Mouse (Mus musculus): ENCODE results near the gene Pdxdc1.
"Not testable (repeated sequence)": the region's sequence is repeated elsewhere in the genome, so short reads cannot be mapped to it uniquely, and the experiment has no call there.

The Pdxdc1 gene

GRCm38 (mm10) chr16:13902888-13903483, at the start of gene Pdxdc1, which contains the start of gene Mpv17l:
Pdxdc1 (minus strand) TSS chr16:13903131.
Mpv17l (plus strand) TSS chr16:13903161.
- peak; percentile 93 for DNase-seq (ENCODE audit: low read depth, low spot score)

GRCm38 (mm10) chr16:13951245-13951644, 48.3 kb upstream of the Pdxdc1 start:
- no peak for DNase-seq (ENCODE audit: low read depth, low spot score)

DNA sequence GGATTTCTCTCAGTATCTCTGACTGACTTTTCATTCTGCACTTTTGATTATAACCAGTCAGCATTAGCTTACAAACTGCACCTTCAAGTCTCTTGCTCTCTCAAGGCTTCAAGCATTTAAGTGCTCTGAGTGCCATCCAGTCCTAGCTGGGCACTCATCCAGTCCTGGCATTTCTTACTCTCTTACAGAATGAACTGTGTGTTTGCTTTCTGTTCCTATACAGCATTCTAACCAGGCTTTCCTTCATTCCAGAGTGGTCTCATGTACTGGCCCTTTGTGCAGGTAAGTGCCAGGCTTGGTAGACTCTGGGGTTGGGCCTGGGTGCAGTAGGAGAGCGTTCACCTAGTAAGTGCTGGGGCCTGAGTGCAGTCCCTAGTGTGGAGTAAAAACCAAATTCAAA, 43.4 kb upstream of the Pdxdc1 start:
- DNase-seq (ENCODE audit: low read depth, low spot score) = no peak

DNA sequence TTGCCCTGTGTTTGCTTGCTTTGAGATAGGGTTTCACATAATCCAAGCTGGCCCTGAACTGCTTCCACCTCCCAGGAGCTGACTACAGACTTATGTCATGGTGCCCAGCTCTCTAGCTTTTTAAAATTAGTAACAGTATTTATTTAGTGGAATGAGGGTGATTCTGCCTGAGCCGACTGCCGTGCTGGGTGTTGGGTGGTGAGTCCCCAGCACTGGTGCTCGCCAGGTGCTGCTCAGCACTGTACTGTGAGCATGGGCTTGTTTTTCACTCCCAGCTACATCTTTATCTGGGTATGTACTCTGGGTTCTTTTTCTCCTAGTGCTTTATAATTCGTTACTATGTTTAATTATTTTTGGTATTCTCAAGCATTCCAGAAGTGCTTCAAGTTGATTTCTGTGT, 42.2 kb upstream of the Pdxdc1 start:
- no peak for DNase-seq (ENCODE audit: low read depth, low spot score)

GRCm38 (mm10) chr16:13944752-13945151, 41.8 kb upstream of the Pdxdc1 start:
- no peak for DNase-seq (ENCODE audit: low read depth, low spot score)

- no peak for DNase-seq (ENCODE audit: low read depth, low spot score)
These were observed 41.2 kb upstream of the Pdxdc1 start for GRCm38 (mm10) chr16:13944178-13944577.

DNA sequence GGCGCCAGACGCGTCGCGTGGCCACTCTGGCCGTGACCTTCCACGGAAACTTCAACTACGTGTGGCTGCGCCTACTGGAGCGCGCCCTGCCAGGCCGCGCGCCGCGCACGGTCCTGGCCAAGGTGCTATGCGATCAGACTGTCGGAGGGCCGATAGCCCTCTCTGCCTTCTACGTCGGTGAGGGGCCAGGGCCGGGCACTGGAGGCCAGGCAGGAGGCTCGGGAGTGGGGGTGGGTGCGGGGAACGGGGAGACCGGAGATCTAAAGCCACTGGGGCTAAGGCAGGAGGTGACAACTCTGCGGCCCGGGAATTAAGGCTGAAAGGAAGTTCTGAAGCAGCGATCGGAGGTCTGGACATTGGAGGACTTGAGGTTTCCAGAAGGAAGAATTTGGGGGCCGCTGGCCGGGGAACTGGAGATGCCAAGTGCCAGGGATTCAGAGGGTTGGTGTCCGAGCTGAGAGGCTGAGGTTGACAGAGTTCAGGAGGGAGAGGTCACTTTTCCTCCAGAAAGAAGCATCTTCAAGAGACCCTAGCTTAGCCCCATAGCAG, 38.0 kb upstream of the Pdxdc1 start:
- DNase-seq (ENCODE audit: low read depth, low spot score) = no peak

GRCm38 (mm10) chr16:13940139-13940846, 37.4 kb upstream of the Pdxdc1 start:
- DNase-seq (ENCODE audit: low read depth, low spot score) = peak; percentile 46

GRCm38 (mm10) chr16:13927456-13928075, 24.6 kb upstream of the Pdxdc1 start:
- DNase-seq (ENCODE audit: low read depth, low spot score) = no peak

- not testable (repeated sequence) for DNase-seq (ENCODE audit: low read depth, low spot score)
These were observed 20.0 kb upstream of the Pdxdc1 start for GRCm38 (mm10) chr16:13922966-13923365.

GRCm38 (mm10) chr16:13922499-13922898, 19.6 kb upstream of the Pdxdc1 start:
- not testable (repeated sequence) for DNase-seq (ENCODE audit: low read depth, low spot score)

DNA sequence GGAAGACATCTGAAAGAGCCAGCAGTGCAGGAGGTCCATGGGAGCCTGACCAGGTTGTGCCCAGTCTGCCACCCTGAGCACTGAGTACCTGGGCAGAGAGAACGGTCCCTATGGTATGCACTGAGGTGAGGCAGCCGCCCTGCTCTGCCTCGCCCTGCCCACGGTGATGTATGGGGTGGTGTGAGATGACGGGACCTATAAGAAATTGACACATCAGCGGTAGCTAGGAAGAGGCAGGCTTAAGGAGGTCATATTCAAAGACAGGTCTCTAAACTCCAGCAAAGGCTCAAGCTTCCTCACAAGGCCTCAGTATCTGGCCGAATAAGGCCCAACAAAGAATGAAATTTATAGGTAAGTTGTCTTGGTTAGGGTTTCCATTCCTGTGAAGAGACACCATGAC, 18.9 kb upstream of the Pdxdc1 start:
- DNase-seq (ENCODE audit: low read depth, low spot score) = no peak

DNA sequence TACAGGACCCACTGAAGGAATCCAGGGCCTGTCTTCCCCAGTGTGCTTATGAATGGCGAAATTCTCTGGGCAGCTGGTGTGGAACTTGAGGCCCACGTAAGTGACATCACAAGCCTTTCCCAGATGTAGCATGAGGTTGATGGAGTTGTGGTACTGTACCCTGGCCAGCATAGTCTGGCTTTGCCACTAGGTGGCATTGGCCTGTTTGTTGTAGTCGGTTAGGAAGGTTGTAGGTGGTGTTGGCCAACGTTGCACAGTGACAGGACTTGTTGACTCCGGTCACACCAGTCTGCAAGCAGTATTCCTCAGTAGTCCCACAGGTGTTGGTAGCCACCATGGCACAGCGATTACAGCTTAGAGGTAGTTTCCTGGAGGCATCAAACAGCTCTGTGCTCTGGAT, 18.1 kb upstream of the Pdxdc1 start:
- no peak for DNase-seq (ENCODE audit: low read depth, low spot score)

- DNase-seq (ENCODE audit: low read depth, low spot score) = no peak
These were observed 17.2 kb upstream of the Pdxdc1 start for GRCm38 (mm10) chr16:13920093-13920492.

DNA sequence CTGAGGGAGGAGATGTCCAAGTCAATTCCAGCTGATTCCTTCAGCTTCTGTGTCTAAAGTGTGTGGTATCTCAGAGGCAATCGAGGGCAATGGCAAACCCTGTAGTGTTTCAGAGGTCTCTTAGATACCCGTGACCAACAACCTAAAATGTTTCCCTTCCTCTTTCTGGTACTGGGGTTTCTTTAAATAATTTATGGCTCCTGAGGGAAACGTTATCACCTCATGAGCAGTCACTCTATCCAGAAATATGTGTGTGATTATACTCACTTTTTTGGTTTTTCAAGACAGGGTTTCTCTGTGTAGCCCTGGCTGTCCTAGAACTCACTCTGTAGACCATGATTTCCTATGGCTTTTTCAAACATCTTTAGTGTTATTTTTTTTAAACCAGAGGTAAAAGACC, 4.4 kb upstream of the Pdxdc1 start:
- DNase-seq (ENCODE audit: low read depth, low spot score) = no peak

DNA sequence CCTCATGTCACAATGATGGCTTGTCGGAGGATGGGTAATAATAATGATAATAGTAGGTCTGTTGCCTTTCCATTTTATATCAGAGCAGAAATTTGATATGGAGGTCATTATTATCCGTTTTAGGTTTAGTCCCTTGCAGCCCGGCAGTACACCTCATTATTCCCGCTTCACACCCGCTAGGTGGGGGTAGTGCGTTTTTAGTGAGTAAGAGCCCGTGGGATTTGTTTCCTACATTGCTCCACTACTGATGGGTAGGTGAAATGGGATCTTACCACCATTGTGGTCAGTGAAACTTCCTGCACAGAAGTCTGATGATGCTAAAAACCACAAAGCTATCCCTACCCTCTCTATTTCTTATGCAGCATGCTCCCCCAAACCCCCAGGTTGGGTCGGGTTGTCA, 557 bp upstream of the Pdxdc1 start:
- DNase-seq (ENCODE audit: low read depth, low spot score) = peak; percentile 78

GRCm38 (mm10) chr16:13902397-13902831, 517 bp downstream of the Pdxdc1 start:
- DNase-seq (ENCODE audit: low read depth, low spot score) = no peak

GRCm38 (mm10) chr16:13898981-13899380, 4.0 kb downstream of the Pdxdc1 start:
- no peak for DNase-seq (ENCODE audit: low read depth, low spot score)

DNA sequence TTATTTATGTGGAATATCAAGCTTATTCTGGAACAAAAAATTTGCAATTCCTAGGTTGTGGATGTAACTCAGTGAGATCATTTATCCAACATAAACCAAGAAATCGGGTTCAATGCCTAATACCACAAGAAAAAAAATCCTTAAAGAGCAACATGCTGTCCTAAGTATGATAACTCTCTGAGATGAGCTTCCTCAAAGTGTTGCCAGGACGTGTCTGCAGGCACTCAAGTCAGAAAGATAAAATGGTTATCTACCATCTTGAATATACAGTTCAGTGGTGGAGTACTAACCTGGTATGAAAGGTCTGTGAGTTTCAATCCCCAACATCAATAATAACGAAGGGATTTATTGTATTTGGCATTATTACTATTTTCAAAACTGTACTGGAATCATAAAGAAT, 6.6 kb downstream of the Pdxdc1 start:
- DNase-seq (ENCODE audit: low read depth, low spot score) = no peak

DNA sequence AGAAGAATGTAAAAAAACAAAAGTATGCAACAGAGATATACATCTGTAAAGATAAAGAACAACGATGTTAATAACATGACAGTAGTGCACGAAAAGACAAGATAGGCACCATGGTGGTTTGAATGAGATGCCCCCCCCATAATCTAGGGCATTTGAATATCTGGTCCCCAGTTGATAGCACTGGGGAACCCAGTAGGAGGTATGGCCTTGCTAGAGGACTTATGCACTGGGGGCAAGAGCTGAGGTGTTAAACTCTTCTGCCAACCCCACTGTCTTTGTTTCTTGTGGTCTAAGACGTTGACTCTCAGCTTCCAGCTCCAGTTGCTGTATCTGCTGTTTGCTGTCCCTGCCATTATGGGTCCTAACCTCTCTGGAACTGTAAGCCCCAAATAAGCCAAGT, 7.2 kb downstream of the Pdxdc1 start:
- DNase-seq (ENCODE audit: low read depth, low spot score) = no peak

GRCm38 (mm10) chr16:13894097-13894496, 8.8 kb downstream of the Pdxdc1 start:
- no peak for DNase-seq (ENCODE audit: low read depth, low spot score)

- DNase-seq (ENCODE audit: low read depth, low spot score) = no peak
These were observed 10.1 kb downstream of the Pdxdc1 start for GRCm38 (mm10) chr16:13892850-13893249.

DNA sequence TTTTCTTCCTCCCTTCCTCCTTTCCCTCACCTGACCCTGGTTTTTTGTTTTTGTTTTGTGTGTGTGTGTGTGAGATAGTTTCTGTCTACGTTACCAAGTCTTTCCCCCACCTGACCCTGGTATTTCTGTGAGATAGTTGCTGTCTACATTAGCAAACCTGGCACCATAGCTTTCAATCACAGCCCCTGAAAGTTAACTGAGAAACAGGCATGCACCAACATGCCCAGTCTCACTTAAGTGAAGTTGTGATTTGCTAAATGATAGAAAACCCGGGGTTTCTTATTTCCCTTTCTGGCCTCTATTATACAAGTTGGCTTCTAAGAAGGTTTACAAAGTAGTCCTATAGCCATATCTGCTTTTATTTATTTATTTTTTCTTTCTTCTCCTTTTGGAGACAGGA, 12.5 kb downstream of the Pdxdc1 start:
- no peak for DNase-seq (ENCODE audit: low read depth, low spot score)
